Mouse (Mus musculus): ENCODE data around the gene Fbxw5. TPM values are rescaled to one million over a fixed set of nuclear protein-coding genes. Genes with fewer than 3 reads are reported as not detected.

Gene Fbxw5
- total RNA-seq, 2 experiments from 2014 or later, result 127 TPM

GRCm38 (mm10) chr2:25472550-25472949 lies 28.0 kb upstream of the Fbxw5 start:
- DNase-seq (ENCODE audit: extremely low spot score in 1 of 2, low spot score in 2 of 2), result no peak
- intact Hi-C loops (cut with DNase I), result no loop called here

DNA sequence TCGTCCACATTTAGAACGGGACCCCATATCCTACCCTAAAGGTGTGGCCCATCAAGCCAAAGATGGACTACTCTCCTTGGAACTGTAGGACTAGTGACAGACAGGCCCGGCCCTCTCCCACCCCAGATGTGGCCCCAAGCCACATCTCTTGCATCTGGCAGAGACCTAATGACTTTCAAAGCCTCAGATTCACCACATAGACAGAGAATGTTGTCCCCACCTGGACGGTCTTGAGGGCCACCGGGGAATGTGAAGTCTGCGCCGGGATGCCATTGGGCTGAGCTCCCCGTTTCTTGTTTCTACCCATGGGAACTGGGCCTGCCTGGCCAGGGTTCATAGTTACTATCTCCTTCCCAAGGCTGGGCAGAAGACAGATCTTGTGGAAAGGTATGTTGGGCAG lies 23.0 kb upstream of the Fbxw5 start:
- no peak for DNase-seq (ENCODE audit: extremely low spot score in 1 of 2, low spot score in 2 of 2)

DNA sequence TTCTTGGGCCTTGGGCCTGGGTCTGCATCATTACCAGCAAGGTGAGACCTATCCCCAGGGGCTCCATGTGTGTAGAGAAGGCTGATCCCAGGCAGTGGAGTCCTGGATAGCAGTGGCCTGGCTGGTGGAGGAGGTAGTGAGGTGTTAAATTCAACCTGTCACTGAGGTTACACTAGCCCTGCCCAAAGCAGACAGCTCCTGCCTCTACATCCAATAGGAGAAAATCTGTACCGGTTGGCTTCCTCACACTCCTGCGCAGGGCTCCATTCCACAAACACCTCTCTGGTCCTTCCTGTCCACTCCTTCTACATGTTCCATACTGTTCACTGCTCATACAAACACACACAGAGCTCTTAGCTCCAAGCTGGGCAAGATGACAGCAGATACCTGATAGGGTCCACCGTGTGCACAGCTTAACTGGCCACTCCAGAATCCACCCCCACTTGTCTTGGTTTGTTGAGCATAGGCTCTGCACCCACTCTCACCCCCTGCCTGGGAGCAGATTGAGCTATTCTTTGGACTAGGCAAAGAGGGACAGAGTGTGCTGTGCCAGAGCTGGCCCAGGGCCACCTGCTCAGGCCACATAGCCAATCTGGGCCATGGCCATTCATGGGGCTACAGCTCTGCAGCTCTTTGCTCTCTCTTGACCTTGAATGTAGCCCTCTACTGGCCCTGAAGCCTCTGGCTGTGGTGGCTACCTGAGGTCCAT lies 22.4 kb upstream of the Fbxw5 start:
- DNase-seq (ENCODE audit: extremely low spot score in 1 of 2, low spot score in 2 of 2), result no peak

More for the DNA sequence above, 23.0 kb upstream of the Fbxw5 start:
- intact Hi-C loops (cut with DNase I), result no loop called here

DNA sequence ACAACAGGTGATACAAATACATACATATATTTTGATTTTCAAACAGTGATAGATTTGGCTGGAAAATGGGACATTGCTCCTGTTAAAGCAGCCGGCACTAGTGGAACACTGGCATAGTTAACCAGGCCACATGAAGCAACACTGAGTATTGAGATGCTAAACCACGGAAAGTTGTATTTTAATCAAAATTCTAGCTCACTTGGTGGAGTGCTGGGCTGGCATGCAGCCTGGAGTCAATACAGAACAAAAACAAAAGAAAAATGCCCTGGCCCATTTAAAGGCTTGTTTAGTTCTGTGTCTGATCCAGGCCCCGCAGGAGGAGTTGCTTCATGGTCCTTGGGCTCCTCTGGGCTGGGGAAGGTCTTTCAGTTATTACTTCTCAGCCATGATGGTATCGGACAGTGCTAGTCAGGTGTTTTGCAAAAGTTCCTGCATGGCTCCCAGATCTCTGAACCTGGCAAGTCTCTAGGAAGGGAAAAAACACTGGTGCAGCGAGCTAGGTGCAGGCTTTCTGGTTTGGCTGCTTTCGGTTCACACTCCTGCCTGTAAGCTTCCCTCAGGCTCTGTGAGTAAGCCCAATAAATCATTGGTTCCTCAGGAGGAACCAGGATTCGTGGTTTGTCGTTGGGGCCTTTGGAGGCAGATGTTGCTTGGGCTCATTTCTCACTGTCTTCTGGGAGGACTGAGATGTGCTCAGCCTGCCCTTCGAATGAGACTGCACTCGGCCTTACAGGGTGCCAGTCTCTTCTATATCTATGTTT lies 20.8 kb upstream of the Fbxw5 start:
- intact Hi-C loops (cut with DNase I), result no loop called here
- no peak for DNase-seq (ENCODE audit: extremely low spot score in 1 of 2, low spot score in 2 of 2)

More for the DNA sequence above, 22.4 kb upstream of the Fbxw5 start:
- intact Hi-C loops (cut with DNase I), result no loop called here

- intact Hi-C loops (cut with DNase I), result no loop called here
- DNase-seq (ENCODE audit: extremely low spot score in 1 of 2, low spot score in 2 of 2), result no peak
Observed at GRCm38 (mm10) chr2:25480541-25480940, 20.0 kb upstream of the Fbxw5 start.

DNA sequence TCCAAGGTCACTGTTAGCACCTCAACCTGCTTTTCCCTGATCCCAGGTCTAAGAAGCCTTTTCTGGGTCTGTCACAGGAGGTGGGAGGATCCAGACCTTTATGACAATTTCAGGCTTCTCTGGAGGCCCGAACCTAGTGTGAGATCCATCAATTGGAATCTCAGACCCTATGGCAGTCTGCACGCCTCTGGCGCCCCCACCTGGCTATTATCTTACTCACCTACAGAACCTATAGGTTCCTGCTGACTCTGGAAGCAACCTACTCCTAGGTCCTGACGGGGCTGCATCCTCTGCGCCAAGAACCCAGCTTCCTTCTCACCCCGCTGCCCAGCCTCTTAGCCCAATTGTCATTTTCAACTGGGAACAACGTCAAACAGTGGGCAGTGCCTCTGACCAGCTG lies 17.6 kb upstream of the Fbxw5 start:
- intact Hi-C loops (cut with DNase I), result no loop called here
- no peak for DNase-seq (ENCODE audit: extremely low spot score in 1 of 2, low spot score in 2 of 2)

DNA sequence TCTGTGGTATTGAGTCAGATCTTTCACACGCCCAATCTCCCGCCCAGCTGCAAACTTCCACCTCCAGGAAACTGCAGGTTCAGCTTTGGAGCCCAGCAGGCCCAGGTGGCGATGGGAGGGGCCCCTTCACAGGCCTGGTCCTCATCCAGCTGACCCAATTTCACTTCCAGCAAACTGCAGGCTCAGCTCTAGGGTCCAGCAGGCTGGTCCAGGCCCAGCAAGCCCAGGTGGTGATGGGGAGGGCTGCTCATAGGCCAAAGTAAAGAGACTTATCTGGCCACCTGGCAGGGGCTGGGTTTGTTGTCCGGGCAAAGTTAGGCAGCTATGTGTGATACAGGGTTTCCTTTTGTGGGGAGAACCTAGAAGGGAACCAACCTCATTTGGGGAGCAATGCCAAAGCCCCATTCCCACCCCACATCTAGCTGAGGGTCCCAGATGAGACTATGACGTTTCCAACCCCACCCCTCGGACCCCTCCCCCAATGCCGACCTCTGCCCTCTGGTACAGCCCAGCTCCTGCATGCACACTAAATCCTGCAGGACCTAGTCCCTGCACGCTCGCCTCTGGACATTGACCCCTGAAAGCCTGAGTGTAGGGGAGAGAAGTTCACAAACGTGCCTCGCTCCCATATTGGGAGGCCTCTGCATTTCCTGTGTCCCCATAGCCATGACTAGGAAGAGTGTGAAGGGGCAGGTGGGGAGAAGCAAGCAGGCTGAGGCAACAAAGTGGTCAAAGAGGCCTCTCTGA lies 15.5 kb upstream of the Fbxw5 start:
- peak in 1 of 2 experiments; percentile 63 for DNase-seq (ENCODE audit: extremely low spot score in 1 of 2, low spot score in 2 of 2)
- intact Hi-C loops (cut with DNase I), result no loop called here

- DNase-seq (ENCODE audit: extremely low spot score in 1 of 2, low spot score in 2 of 2), result no peak
- intact Hi-C loops (cut with DNase I), result no loop called here
Observed at GRCm38 (mm10) chr2:25487965-25488670, 12.4 kb upstream of the Fbxw5 start.

- intact Hi-C loops (cut with DNase I), result no loop called here
- DNase-seq (ENCODE audit: extremely low spot score in 1 of 2, low spot score in 2 of 2), result no peak
Observed at GRCm38 (mm10) chr2:25488671-25489068, 11.9 kb upstream of the Fbxw5 start.

GRCm38 (mm10) chr2:25492988-25493387 lies 7.6 kb upstream of the Fbxw5 start:
- intact Hi-C loops (cut with DNase I), result no loop called here
- DNase-seq (ENCODE audit: extremely low spot score in 1 of 2, low spot score in 2 of 2), result no peak

GRCm38 (mm10) chr2:25493476-25493961 lies 7.0 kb upstream of the Fbxw5 start, which contains the start of gene Lcn12:
Lcn12 (minus strand) TSS chr2:25493911.
- intact Hi-C loops (cut with DNase I), result no loop called here
- DNase-seq (ENCODE audit: extremely low spot score in 1 of 2, low spot score in 2 of 2), result peak in 1 of 2 experiments; percentile 33

DNA sequence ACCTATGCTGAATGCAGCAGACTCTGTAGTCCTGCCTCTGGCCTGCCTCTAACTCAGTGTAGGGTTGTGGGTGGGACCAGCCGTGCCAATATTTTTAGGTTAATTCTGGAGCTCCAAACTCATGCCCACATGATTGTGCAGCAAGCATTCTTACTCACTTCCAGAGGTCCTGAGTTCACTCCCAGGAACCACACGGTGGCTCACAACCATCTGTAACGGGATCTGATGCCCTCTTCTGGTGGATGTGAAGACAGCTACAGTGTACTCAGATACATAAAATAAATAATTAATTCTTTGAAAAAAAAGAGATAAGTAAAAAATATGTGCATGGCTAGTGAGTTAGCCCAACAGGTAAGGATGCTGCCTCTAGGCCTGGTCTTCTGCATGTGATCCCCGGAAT lies 4.1 kb upstream of the Fbxw5 start:
- intact Hi-C loops (cut with DNase I), result loop anchor here (5.0 kb wide), 1 partner anchor 74 kb away; the partner anchor contains the start of gene Fut7
- no peak for DNase-seq (ENCODE audit: extremely low spot score in 1 of 2, low spot score in 2 of 2)

DNA sequence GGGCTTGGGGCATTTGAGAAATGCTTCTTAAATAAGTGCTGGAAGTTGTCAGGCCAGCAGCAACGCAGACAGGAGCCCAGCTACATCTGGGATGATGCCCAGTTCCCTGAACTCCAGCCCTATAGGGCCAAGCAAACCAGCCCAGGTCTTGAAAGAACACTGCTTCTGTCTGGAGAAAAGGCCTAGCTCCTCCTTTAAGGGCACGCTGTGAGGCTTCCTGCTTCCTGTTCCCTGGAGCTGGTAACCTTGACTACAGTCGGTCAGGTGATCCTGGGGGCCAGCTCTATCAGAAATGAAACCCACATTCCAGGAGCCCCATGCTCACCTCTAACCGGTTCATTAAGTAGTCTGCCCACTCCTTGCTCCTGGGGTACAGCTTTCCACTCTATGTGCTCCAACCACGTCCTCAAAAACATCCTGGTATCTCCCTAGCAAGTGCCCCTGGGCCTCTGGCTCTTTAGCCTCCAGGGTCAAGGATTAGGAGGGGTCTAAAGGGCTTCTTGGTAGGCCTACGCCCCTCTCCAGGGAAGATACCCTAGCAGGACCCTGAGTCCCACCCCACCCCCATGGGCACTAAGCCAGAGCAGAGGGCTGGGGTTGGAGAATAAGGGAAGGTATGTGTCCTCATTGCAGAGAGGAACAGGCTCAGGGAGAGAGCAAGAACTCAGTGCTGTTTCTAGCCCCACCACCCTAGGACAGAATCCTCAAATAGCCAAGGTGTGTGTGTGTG lies 2.5 kb upstream of the Fbxw5 start:
- intact Hi-C loops (cut with DNase I), result loop anchor here (5.0 kb wide), 1 partner anchor 76 kb away; the partner anchor contains the start of gene Fut7
- DNase-seq (ENCODE audit: extremely low spot score in 1 of 2, low spot score in 2 of 2), result no peak

GRCm38 (mm10) chr2:25498622-25499478 lies 1.7 kb upstream of the Fbxw5 start:
- intact Hi-C loops (cut with DNase I), result loop anchor here (5.0 kb wide), 1 partner anchor 77 kb away; the partner anchor contains the start of gene Fut7

DNA sequence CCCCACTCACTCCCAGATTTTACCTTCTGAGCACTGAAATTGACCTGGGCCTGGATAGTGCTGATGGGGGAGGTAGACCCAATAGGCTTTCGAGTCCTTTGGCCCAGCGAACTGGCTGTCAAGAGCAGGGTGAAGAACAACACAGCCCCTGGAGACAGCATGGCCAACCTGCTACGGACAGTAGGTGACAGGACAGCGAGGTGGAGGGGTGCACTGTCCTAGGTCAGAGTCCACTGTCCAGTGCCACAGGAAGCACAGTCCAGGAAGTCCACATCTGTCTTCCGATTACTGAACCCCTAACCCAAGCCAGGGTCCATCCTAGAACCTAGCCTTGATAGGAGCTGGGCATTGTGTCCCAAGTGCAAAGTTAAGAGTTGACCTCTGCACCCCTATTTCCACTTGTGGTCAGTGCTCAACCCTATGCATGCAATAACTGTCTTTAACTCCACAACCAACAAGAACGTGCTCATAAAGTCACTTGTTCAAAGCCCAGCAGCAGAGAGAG lies 427 bp upstream of the Fbxw5 start:
- no peak for DNase-seq (ENCODE audit: extremely low spot score in 1 of 2, low spot score in 2 of 2)
- intact Hi-C loops (cut with DNase I), result no loop called here

More at GRCm38 (mm10) chr2:25498622-25499478, 1.7 kb upstream of the Fbxw5 start:
- DNase-seq (ENCODE audit: extremely low spot score in 1 of 2, low spot score in 2 of 2), result no peak

DNA sequence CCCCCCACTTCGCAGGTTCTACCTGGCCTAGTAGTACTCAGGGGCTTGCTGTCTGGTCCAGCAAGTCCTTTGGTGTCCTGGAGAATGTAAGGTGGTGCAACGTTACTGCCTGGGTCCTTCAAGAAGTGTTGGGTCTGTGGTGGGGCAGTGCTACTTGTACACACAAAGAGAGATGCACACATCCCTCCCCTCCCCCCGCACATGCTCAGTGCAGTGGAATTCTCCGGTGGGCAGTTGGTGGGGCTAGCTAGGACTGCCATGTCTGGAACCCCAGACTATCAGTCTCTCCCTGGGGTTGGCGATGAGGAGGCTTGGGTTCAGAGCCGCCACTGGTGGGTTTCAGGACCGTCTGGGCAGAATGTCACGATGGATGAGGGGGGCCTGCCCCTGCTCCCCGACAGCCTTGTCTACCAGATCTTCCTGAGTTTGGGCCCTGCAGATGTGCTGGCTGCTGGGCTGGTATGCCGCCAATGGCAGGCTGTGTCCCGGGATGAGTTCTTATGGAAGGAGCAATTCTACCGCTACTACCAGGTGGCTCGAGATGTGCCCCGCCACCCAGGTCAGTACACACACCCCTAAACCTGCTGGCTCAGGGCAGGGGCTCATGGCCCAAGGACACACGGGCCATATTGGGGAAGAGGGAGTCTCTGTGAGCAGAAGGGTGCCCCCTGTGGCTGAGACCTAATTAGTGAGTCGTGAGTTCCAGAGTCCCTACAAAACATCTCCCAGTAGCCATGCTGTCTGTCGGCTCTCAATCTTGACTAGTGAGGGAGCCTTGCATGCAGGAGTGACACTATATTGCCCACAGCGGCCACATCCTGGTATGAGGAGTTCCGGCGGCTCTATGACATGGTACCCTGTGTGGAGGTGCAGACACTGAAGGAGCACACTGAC lies 1.3 kb downstream of the Fbxw5 start, which contains the start of gene C8g:
Gene C8g, minus strand, starts transcription at position 127 of the 894 bp plus-strand sequence.
- intact Hi-C loops (cut with DNase I), result no loop called here
- peak in 1 of 2 experiments; percentile 62 for DNase-seq (ENCODE audit: extremely low spot score in 1 of 2, low spot score in 2 of 2)

Data from left cerebral cortex, postnatal 10 days (tissue).